Mouse (Mus musculus) cortical plate, adult 2 months (tissue): ENCODE measurements around the gene E130311K13Rik.

Experiments used
- CTCF ChIP-seq: fragments of 200-500 bp; IDR thresholded peaks from 2 replicates; pipeline ENCODE4 v1.5.1; 2011; ENCODE audit warnings: mild to moderate bottlenecking, control low read depth, low read length; ENCODE audit not compliant: insufficient read depth; ENCODE audit errors: extremely low read depth
- POLR2A ChIP-seq: fragments of 200-500 bp; IDR thresholded peaks from 2 replicates; pipeline ENCODE4 v1.6.1; 2011; ENCODE audit warnings: mild to moderate bottlenecking, low read length, control low read depth; ENCODE audit not compliant: insufficient read depth; ENCODE audit errors: extremely low read depth

DNA sequence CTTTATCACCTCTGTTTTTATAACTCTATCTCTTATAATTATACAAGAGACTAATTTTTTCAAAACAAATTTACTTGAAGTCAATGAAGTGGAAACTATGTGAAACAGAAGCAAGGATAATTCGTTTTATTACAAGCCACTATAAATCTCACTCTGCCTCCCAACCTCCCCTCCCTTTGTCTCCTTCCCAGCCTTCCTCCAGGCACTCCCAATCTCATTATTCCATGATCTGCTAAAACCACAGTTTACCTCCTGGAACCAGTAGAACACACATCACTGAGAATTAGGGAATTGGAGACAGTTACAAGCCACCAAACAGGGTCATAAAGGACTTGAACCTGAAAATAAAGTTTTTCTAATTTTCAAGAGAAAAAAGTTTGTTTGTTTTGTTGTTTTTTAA is 32.1 kb downstream of the E130311K13Rik start:
- TF ChIP-seq POLR2A (no peak), CTCF (no peak)
